Mouse (Mus musculus) small intestine, adult 2 months (tissue): ENCODE measurements around the gene Fgd2. TPM values are rescaled to one million over a fixed set of nuclear protein-coding genes. Genes with fewer than 3 reads are reported as not detected.

Source experiments
- H3K27ac ChIP-seq: fragments of 200-500 bp; 2 replicates; pipeline ENCODE4 v1.5.1; 2012; ENCODE audit warnings: low read depth, low read length, control low read depth, inconsistent platforms; ENCODE audit not compliant: insufficient read depth
- H3K27me3 ChIP-seq: fragments of 200-500 bp; 2 replicates; pipeline ENCODE4 v1.6.1; 2012; ENCODE audit warnings: mild to moderate bottlenecking, moderate library complexity, low read length, inconsistent platforms; ENCODE audit not compliant: control insufficient read depth, insufficient read depth
- H3K36me3 ChIP-seq: fragments of 200-500 bp; 2 replicates; pipeline ENCODE4 v1.6.1; 2012; ENCODE audit warnings: mild to moderate bottlenecking, low read length, control low read depth, inconsistent platforms; ENCODE audit not compliant: control insufficient read depth, insufficient read depth
- H3K4me1 ChIP-seq: fragments of 200-500 bp; 2 replicates; pipeline ENCODE4 v1.6.1; 2012; ENCODE audit warnings: low read length, inconsistent platforms, mixed read lengths; ENCODE audit not compliant: control insufficient read depth, insufficient read depth, insufficient read length
- H3K4me3 ChIP-seq: fragments of 200-500 bp; 2 replicates; pipeline ENCODE4 v1.5.1; 2012; ENCODE audit warnings: low read depth, mild to moderate bottlenecking, control low read depth, inconsistent platforms, low read length, moderate library complexity
- CTCF ChIP-seq: fragments of 200-500 bp; IDR thresholded peaks from 2 replicates; pipeline ENCODE4 v1.5.1; 2012; ENCODE audit warnings: low read depth, mild to moderate bottlenecking, control low read depth, inconsistent platforms, low read length, moderate library complexity, mixed read lengths; ENCODE audit not compliant: insufficient replicate concordance, insufficient read length; ENCODE audit errors: extremely low read depth
- POLR2A ChIP-seq: fragments of 200-500 bp; IDR thresholded peaks from 2 replicates; pipeline ENCODE4 v1.6.1; 2012; ENCODE audit warnings: low read depth, mild to moderate bottlenecking, control low read depth, inconsistent platforms, low read length, moderate library complexity
- WGBS: fragments of 180-500 bp; shearing (Covaris S2); methylation state at CpG from one replicate; pipeline ENCODE4 v1.1.7; 2018; 5-methylcytosine and 5-hydroxymethylcytosine counted together
- polyA plus RNA-seq: library from polyadenylated mRNA; depleted of rRNA; stranded (reverse); fragments of >200 nt; gene quantifications from 2 replicates; pipeline ENCODE4 v1.2.3, GENCODE M21; 2012

The Fgd2 gene
- polyA plus RNA-seq, 1 experiment: 16.3 TPM

DNA sequence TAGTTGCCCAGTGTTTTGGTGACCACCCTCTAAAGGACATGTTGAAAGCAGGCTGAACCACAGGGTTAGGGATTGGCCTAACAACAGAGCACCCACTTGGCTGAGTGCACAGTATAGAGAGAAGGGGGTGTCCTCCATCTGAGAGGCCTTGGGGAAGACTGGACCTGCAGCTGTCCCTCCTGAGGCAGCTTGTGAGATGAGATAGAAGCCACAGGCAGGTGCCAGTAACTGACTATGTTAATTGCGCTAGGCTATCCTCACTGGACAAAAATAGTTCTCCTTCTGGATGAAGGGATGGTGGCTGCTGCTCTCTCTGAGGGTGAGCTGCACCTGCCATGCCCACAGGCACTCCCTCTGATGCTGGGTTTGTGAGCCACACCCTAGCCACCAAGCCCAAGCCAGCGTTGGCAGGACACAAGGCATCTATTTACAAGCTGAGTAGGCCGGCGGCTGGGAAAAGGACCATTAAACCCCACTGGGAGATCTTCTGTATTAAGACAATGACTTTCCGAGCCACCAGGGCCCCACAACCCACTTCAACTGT lies 49.2 kb downstream of the Fgd2 start:
- TF ChIP-seq CTCF (no peak), POLR2A (no peak)
- no peaks in the 10 kb centered on the region for H3K36me3 ChIP-seq
- H3K4me1 ChIP-seq: peaks cover 11% of the 10 kb centered on the region; the same call in 1 of the 2 replicates
- 47% methylated on average over 5 of the region's 5 CpGs for WGBS
- no peak overlapping the region for H3K27ac ChIP-seq
- H3K4me3 ChIP-seq: no peak overlapping the region
- H3K27me3 ChIP-seq: no peaks in the 10 kb centered on the region

DNA sequence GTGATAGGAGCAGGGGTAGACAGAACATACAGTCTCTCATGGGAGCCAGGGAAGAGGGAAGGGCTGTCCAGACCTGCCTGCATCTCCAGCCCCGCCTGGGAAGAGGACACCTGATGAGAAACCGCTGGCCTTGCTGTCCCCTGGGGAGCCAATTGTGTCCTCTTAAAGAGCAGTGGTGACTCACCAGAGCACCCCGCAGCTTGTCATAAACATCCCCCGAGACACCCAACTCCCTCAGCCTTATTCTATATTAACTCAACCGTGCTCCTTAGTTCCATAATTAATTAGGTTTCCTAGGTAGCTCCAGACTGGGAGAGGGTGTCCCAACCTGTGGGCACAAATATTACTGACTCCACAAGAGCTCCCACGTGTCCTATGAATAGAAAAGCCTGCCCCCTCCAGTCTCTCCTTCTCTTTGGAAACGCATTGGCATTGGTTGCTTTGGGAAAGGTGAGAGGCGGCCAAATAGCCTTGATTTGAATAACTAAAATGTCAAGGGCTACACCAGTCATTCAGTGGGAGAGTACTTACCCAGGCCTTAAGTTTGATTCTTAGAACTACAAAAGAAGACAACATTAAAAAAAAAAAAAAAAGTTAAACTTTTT lies 51.2 kb downstream of the Fgd2 start:
- no peaks in the 10 kb centered on the region for H3K27me3 ChIP-seq
- WGBS: 74% methylated on average over 8 of the region's 8 CpGs
- no peaks in the 10 kb centered on the region for H3K36me3 ChIP-seq
- H3K4me3 ChIP-seq: no peak overlapping the region
- H3K4me1 ChIP-seq: peaks cover 20% of the 10 kb centered on the region
- TF ChIP-seq CTCF (no peak), POLR2A (no peak)
- H3K27ac ChIP-seq: no peak overlapping the region

DNA sequence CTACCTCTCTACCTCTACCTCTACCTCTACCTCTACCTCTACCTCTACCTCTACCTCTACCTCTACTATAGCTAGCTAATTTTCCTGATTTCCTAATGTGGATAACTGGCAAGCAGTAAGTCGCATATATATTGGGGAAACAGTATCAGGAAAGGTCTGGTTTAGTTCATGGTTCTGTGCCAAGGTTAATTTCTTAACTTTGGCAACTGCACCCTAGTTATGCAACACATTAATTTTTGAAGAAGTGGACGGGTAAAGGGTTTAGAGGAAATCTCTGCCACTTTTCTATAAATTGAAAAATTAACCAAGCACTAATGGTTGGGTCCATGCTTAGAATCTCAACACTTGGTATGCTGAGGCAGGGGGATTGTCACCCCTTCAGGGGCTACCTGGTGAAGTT lies 53.9 kb downstream of the Fgd2 start:
- no peak overlapping the region for H3K27ac ChIP-seq
- H3K4me1 ChIP-seq: peaks cover 34% of the 10 kb centered on the region
- TF ChIP-seq POLR2A (no peak), CTCF (no peak)
- H3K4me3 ChIP-seq: no peak overlapping the region
- WGBS: 51% methylated on average over 2 of the region's 2 CpGs
- H3K27me3 ChIP-seq: no peaks in the 10 kb centered on the region
- H3K36me3 ChIP-seq: no peaks in the 10 kb centered on the region

DNA sequence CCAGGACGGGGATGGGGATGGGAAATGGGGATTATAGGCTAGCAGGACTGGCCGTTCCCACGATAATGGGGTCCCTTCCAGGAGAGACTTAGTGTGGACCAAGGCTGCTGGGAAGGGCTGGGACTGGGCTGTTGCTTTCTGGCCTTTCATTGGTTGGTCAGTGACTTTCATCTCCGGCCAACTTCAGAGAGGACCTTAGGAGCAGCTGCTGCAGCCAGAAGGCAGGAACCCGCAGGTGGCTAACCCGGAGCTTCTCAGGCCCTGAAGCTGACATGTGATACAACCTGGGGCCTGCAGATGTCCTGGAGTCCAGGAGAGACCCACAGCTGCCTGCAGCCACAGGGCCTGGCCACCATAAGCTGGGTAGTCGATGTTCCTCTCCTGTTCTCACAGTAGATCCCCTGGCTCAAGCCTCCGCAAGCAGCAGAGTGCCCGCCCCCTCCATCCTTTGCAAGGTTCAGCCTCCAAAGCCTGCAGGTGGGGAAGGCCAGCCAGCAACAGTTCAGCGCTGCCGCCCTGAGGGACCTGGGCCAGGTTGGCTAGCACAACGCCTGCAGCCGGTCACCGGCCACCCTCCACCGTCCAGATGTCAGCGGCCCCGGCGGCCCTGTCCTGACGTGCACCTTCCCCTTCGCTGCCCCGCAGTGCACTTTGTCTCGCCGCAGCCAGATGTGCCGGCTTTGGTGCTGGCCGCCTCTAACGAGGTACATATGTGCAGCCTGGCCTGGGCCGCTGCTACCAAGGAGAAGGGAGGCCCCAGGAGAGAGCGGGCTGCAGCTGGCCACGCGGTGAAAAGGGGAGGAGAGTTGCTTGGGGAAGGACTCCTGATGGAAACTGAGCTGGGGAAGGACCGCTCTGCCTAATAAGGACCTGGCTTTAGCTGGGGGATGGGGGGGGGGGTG lies 55.3 kb downstream of the Fgd2 start:
- H3K27me3 ChIP-seq: no peaks in the 10 kb centered on the region
- peak overlapping the region; percentile 39 for H3K27ac ChIP-seq
- H3K4me1 ChIP-seq: peaks cover 41% of the 10 kb centered on the region
- peak overlapping the region; percentile 37 for H3K4me3 ChIP-seq
- 32% methylated on average over 31 of the region's 31 CpGs for WGBS
- H3K36me3 ChIP-seq: no peaks in the 10 kb centered on the region
- TF ChIP-seq POLR2A (no peak), CTCF (no peak)

DNA sequence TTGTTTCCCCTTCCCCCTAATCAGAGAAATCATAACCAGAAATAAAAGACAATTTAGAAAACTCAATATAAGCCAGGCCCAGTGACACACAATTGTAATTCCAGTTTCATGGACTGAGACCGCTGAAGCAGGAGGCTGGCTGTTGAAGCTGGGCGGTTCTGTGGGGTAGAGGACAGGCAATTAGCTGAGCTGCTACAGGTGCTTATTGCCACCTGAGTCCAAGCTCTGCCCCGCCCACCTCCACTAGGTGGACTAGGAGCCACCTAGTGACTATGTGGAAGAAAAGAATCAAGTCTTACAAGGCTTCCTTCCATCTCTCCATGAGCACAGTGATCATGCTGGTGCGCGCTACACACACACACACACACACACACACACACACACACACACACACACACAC lies 56.0 kb downstream of the Fgd2 start:
- TF ChIP-seq CTCF (peak; percentile 42; the same call in 1 of the 2 replicates), POLR2A (no peak)
- H3K27ac ChIP-seq: peak overlapping the region; percentile 53
- H3K36me3 ChIP-seq: no peaks in the 10 kb centered on the region
- WGBS: 25% methylated on average over 5 of the region's 5 CpGs
- no peaks in the 10 kb centered on the region for H3K27me3 ChIP-seq
- H3K4me3 ChIP-seq: no peak overlapping the region
- peaks cover 43% of the 10 kb centered on the region for H3K4me1 ChIP-seq

DNA sequence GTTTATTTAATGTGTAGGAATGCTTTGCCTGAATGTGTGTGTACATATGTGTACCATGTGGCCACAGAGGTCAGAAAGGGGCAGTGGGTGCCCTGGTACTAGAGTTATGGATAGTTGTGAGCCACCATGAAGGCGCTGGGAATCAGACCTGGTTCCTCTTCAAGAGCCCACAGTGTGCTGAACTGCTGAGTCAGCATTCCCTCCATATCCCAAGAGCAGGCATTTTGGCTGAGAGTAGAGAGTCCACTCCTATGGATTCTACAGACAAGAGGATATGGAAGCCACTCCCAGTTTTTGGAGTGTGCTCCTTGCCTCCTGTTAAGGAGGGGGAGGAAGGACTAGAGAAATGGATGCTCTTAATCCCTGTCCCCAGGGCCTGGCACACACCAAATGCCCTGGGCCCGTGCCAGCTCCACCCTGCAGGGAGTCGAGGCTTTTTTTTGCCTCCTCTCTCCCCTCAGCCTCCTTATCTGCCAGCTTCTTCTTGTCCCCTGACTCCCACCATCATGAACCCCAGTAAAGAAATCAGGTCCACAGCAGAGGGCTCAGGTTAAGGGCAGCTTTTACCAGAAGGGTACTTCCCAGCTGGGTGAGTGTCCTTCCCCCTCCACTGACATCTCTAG lies 58.2 kb downstream of the Fgd2 start:
- Histone ChIP-seq H3K4me1 (peaks cover 39% of the 10 kb centered on the region), H3K4me3 (no peak overlapping the region), H3K36me3 (no peaks in the 10 kb centered on the region), H3K27ac (peak overlapping the region; percentile 83; the same call in 1 of the 2 replicates), H3K27me3 (no peaks in the 10 kb centered on the region)
- TF ChIP-seq POLR2A: no peak
- WGBS: 48% methylated on average over 3 of the region's 3 CpGs
